Mouse (Mus musculus): ENCODE data around the gene Pkmyt1. TPM values are rescaled to one million over a fixed set of nuclear protein-coding genes. Genes with fewer than 3 reads are reported as not detected.

Gene Pkmyt1
- polyA plus RNA-seq, 1 experiment, result 20.1 TPM

GRCm38 (mm10) chr17:23717003-23717402, 9.1 kb upstream of the Pkmyt1 start:
- no peak overlapping the region for H3K4me3 ChIP-seq (ENCODE audit: insufficient read depth, low read length)
- no peak overlapping the region for H3K27ac ChIP-seq (ENCODE audit: insufficient read depth, low read depth, low read length)
- H3K4me1 ChIP-seq (ENCODE audit: control insufficient read depth, insufficient read depth, low read length), result peaks cover 7% of the 10 kb centered on the region
- no peak for TF ChIP-seq CTCF (IDR thresholded peaks at IDR 0.05; ENCODE audit: low read depth, low read length)

- H3K4me3 ChIP-seq (ENCODE audit: insufficient read depth, low read length), result no peak overlapping the region
- peaks cover 7% of the 10 kb centered on the region for H3K4me1 ChIP-seq (ENCODE audit: control insufficient read depth, insufficient read depth, low read length)
- no peak overlapping the region for H3K27ac ChIP-seq (ENCODE audit: insufficient read depth, low read depth, low read length)
- TF ChIP-seq CTCF (IDR thresholded peaks at IDR 0.05; ENCODE audit: low read depth, low read length) (no peak), POLR2A (IDR thresholded peaks at IDR 0.05; ENCODE audit: borderline replicate concordance, low read depth, low read length) (no peak)
These were observed 6.7 kb upstream of the Pkmyt1 start for GRCm38 (mm10) chr17:23719455-23719854.

GRCm38 (mm10) chr17:23721886-23722285, 4.2 kb upstream of the Pkmyt1 start:
- TF ChIP-seq POLR2A (IDR thresholded peaks at IDR 0.05; ENCODE audit: borderline replicate concordance, low read depth, low read length) (no peak), CTCF (IDR thresholded peaks at IDR 0.05; ENCODE audit: low read depth, low read length) (no peak)
- H3K4me1 ChIP-seq (ENCODE audit: control insufficient read depth, insufficient read depth, low read length), result peaks cover 14% of the 10 kb centered on the region
- no peak overlapping the region for H3K27ac ChIP-seq (ENCODE audit: insufficient read depth, low read depth, low read length)
- no peak overlapping the region for H3K4me3 ChIP-seq (ENCODE audit: insufficient read depth, low read length)

- H3K4me1 ChIP-seq (ENCODE audit: control insufficient read depth, insufficient read depth, low read length), result peaks cover 18% of the 10 kb centered on the region
- TF ChIP-seq CTCF (IDR thresholded peaks at IDR 0.05; ENCODE audit: low read depth, low read length), result no peak
- TF ChIP-seq POLR2A (IDR thresholded peaks at IDR 0.05; ENCODE audit: borderline replicate concordance, low read depth, low read length), result no peak
- no peak within 1 kb of the TSS for H3K4me3 ChIP-seq (ENCODE audit: insufficient read depth, low read length)
- H3K27ac ChIP-seq (ENCODE audit: insufficient read depth, low read depth, low read length), result no peak within 1 kb of the TSS
These were observed 3.6 kb upstream of the Pkmyt1 start, which contains the start of gene 1520401A03Rik for GRCm38 (mm10) chr17:23722376-23723125. TSS of gene 1520401A03Rik (minus strand) at chr17:23722783.

GRCm38 (mm10) chr17:23725477-23725876, 659 bp upstream of the Pkmyt1 start:
- H3K27ac ChIP-seq (ENCODE audit: insufficient read depth, low read depth, low read length), result peak overlapping the region; percentile 46
- H3K4me3 ChIP-seq (ENCODE audit: insufficient read depth, low read length), result peak overlapping the region; percentile 54

GRCm38 (mm10) chr17:23726758-23727142, 614 bp downstream of the Pkmyt1 start:
- Histone ChIP-seq H3K4me1 (ENCODE audit: control insufficient read depth, insufficient read depth, low read length) (peaks cover 19% of the 10 kb centered on the region), H3K4me3 (ENCODE audit: insufficient read depth, low read length) (peak overlapping the region; percentile 73), H3K27ac (ENCODE audit: insufficient read depth, low read depth, low read length) (peak overlapping the region; percentile 86)
- TF ChIP-seq CTCF (IDR thresholded peaks at IDR 0.05; ENCODE audit: low read depth, low read length) (no peak), POLR2A (IDR thresholded peaks at IDR 0.05; ENCODE audit: borderline replicate concordance, low read depth, low read length) (no peak)

More at GRCm38 (mm10) chr17:23725477-23725876, 659 bp upstream of the Pkmyt1 start:
- no peak for TF ChIP-seq CTCF (IDR thresholded peaks at IDR 0.05; ENCODE audit: low read depth, low read length)
- TF ChIP-seq POLR2A (IDR thresholded peaks at IDR 0.05; ENCODE audit: borderline replicate concordance, low read depth, low read length), result no peak
- H3K4me1 ChIP-seq (ENCODE audit: control insufficient read depth, insufficient read depth, low read length), result peaks cover 19% of the 10 kb centered on the region

GRCm38 (mm10) chr17:23730441-23730840, 4.3 kb downstream of the Pkmyt1 start:
- Histone ChIP-seq H3K27ac (ENCODE audit: insufficient read depth, low read depth, low read length) (no peak overlapping the region), H3K4me3 (ENCODE audit: insufficient read depth, low read length) (no peak overlapping the region), H3K4me1 (ENCODE audit: control insufficient read depth, insufficient read depth, low read length) (peaks cover 15% of the 10 kb centered on the region)
- no peak for TF ChIP-seq CTCF (IDR thresholded peaks at IDR 0.05; ENCODE audit: low read depth, low read length)
- TF ChIP-seq POLR2A (IDR thresholded peaks at IDR 0.05; ENCODE audit: borderline replicate concordance, low read depth, low read length), result no peak

- no peak overlapping the region for H3K4me3 ChIP-seq (ENCODE audit: insufficient read depth, low read length)
- H3K27ac ChIP-seq (ENCODE audit: insufficient read depth, low read depth, low read length), result no peak overlapping the region
- H3K4me1 ChIP-seq (ENCODE audit: control insufficient read depth, insufficient read depth, low read length), result peaks cover 7% of the 10 kb centered on the region
- TF ChIP-seq CTCF (IDR thresholded peaks at IDR 0.05; ENCODE audit: low read depth, low read length) (no peak), POLR2A (IDR thresholded peaks at IDR 0.05; ENCODE audit: borderline replicate concordance, low read depth, low read length) (no peak)
These were observed 8.2 kb downstream of the Pkmyt1 start for GRCm38 (mm10) chr17:23734341-23734740.

- H3K4me3 ChIP-seq (ENCODE audit: insufficient read depth, low read length), result no peak overlapping the region
- peaks cover 3% of the 10 kb centered on the region; the same call in 1 of the 2 replicates for H3K4me1 ChIP-seq (ENCODE audit: control insufficient read depth, insufficient read depth, low read length)
- TF ChIP-seq POLR2A (IDR thresholded peaks at IDR 0.05; ENCODE audit: borderline replicate concordance, low read depth, low read length) (no peak), CTCF (IDR thresholded peaks at IDR 0.05; ENCODE audit: low read depth, low read length) (no peak)
- no peak overlapping the region for H3K27ac ChIP-seq (ENCODE audit: insufficient read depth, low read depth, low read length)
These were observed 11.6 kb downstream of the Pkmyt1 start for GRCm38 (mm10) chr17:23737493-23738445.

GRCm38 (mm10) chr17:23738836-23739201, 12.7 kb downstream of the Pkmyt1 start:
- Histone ChIP-seq H3K27ac (ENCODE audit: insufficient read depth, low read depth, low read length) (no peak overlapping the region), H3K4me1 (ENCODE audit: control insufficient read depth, insufficient read depth, low read length) (peaks cover 3% of the 10 kb centered on the region; the same call in 1 of the 2 replicates)

More at GRCm38 (mm10) chr17:23738836-23739201, 12.7 kb downstream of the Pkmyt1 start:
- no peak overlapping the region for H3K4me3 ChIP-seq (ENCODE audit: insufficient read depth, low read length)
- TF ChIP-seq POLR2A (IDR thresholded peaks at IDR 0.05; ENCODE audit: borderline replicate concordance, low read depth, low read length) (no peak), CTCF (IDR thresholded peaks at IDR 0.05; ENCODE audit: low read depth, low read length) (no peak)
